Mouse (Mus musculus): ENCODE data around the gene Metap1d. TPM values are rescaled to one million over a fixed set of nuclear protein-coding genes. Genes with fewer than 3 reads are reported as not detected.

The Metap1d gene
- total RNA-seq, 4 experiments from 2014 or later: 38.4 to 44.4 (median 40.9) TPM

- DNase-seq (ENCODE audit: low spot score): no peak
Measured at GRCm38 (mm10) chr2:71543948-71544347, 90.9 kb downstream of the Metap1d start.

- no peak for DNase-seq (ENCODE audit: low spot score)
Measured at GRCm38 (mm10) chr2:71544391-71545285, 91.6 kb downstream of the Metap1d start.

GRCm38 (mm10) chr2:71545401-71545881, 92.4 kb downstream of the Metap1d start:
- no peak for DNase-seq (ENCODE audit: low spot score)

- DNase-seq (ENCODE audit: low spot score): no peak
Measured at GRCm38 (mm10) chr2:71545882-71546639, 93.0 kb downstream of the Metap1d start.

GRCm38 (mm10) chr2:71546640-71547071, 93.6 kb downstream of the Metap1d start, which contains the start of gene Dlx2:
Gene Dlx2, minus strand, starts transcription at chr2:71546754.
- DNase-seq (ENCODE audit: low spot score): no peak

- DNase-seq (ENCODE audit: low spot score): peak; percentile 63
Measured at GRCm38 (mm10) chr2:71547829-71548228, 94.8 kb downstream of the Metap1d start.

GRCm38 (mm10) chr2:71550330-71550729, 97.3 kb downstream of the Metap1d start:
- DNase-seq (ENCODE audit: low spot score): no peak

GRCm38 (mm10) chr2:71551704-71552103, 98.6 kb downstream of the Metap1d start:
- DNase-seq (ENCODE audit: low spot score): no peak

GRCm38 (mm10) chr2:71556071-71556470, 103.0 kb downstream of the Metap1d start:
- DNase-seq (ENCODE audit: low spot score): no peak

- no peak for DNase-seq (ENCODE audit: low spot score)
Measured at GRCm38 (mm10) chr2:71566466-71566865, 113.4 kb downstream of the Metap1d start.

- no peak for DNase-seq (ENCODE audit: low spot score)
Measured at GRCm38 (mm10) chr2:71573736-71574135, 120.7 kb downstream of the Metap1d start.

Other genes with a start within 250 kb of the Metap1d start
- gene Dync1i2, start 241.6 kb upstream of the Metap1d start, total RNA-seq (2022): 10 to 100 TPM; 53.5 to 61.3 (median 59.5) TPM
- gene Slc25a12, start 85.5 kb upstream of the Metap1d start, total RNA-seq (2022): 100 to 1,000 TPM; 229 to 285 (median 258) TPM
- gene Hat1, start 64.3 kb upstream of the Metap1d start, total RNA-seq (2022): 10 to 100 TPM; 24.9 to 30.8 (median 28.0) TPM
- gene Dlx1, start 74.8 kb downstream of the Metap1d start, total RNA-seq (2022): under 1 TPM; 0.20 to 0.78 (median 0.56) TPM
- not detected for gene Dlx2, start 93.5 kb downstream of the Metap1d start, total RNA-seq (2022)

Measured in heart, adult 8-10 months (tissue).